Mouse (Mus musculus): Measurements from ENCODE around the gene Myl6b.

- no peak for TF ChIP-seq CTCF (IDR thresholded peaks at IDR 0.05; ENCODE audit: insufficient read depth, low read depth, low read length)
- TF ChIP-seq POLR2A (IDR thresholded peaks at IDR 0.05; ENCODE audit: insufficient read depth, low read depth, low read length): no peak
Measured at GRCm38 (mm10) chr10:128538340-128538870, 39.9 kb upstream of the Myl6b start.

Measured in olfactory bulb, adult 2 months (tissue).